Mouse (Mus musculus): Measurements from ENCODE around the gene Acads. TPM values are rescaled to one million over a fixed set of nuclear protein-coding genes. Genes with fewer than 3 reads are reported as not detected.

Acads gene
- polyA plus RNA-seq, 1 experiment, result 95.9 TPM

- 90% methylated on average over 8 of the region's 8 CpGs for WGBS
- TF ChIP-seq CTCF (IDR thresholded peaks at IDR 0.05; ENCODE audit: extremely low read depth, insufficient read length, insufficient replicate concordance, low read depth, low read length) (no peak), POLR2A (IDR thresholded peaks at IDR 0.05; ENCODE audit: low read depth, low read length) (no peak)
- peaks cover 11% of the 10 kb centered on the region for H3K4me1 ChIP-seq (ENCODE audit: control insufficient read depth, insufficient read depth, insufficient read length, low read length)
- H3K36me3 ChIP-seq (ENCODE audit: control insufficient read depth, insufficient read depth, low read length), result peaks cover 74% of the 10 kb centered on the region
- H3K27me3 ChIP-seq (ENCODE audit: control insufficient read depth, insufficient read depth, low read length), result no peaks in the 10 kb centered on the region
- H3K4me3 ChIP-seq (ENCODE audit: low read depth, low read length), result no peak overlapping the region
- no peak overlapping the region for H3K27ac ChIP-seq (ENCODE audit: insufficient read depth, low read depth, low read length)
Measured at GRCm38 (mm10) chr5:115148378-115148777, 29.2 kb upstream of the Acads start.

- TF ChIP-seq CTCF (IDR thresholded peaks at IDR 0.05; ENCODE audit: extremely low read depth, insufficient read length, insufficient replicate concordance, low read depth, low read length) (no peak), POLR2A (IDR thresholded peaks at IDR 0.05; ENCODE audit: low read depth, low read length) (no peak)
- Histone ChIP-seq H3K4me1 (ENCODE audit: control insufficient read depth, insufficient read depth, insufficient read length, low read length) (peaks cover 5% of the 10 kb centered on the region; the same call in 1 of the 2 replicates), H3K4me3 (ENCODE audit: low read depth, low read length) (no peak overlapping the region), H3K36me3 (ENCODE audit: control insufficient read depth, insufficient read depth, low read length) (peaks cover 72% of the 10 kb centered on the region), H3K27ac (ENCODE audit: insufficient read depth, low read depth, low read length) (no peak overlapping the region), H3K27me3 (ENCODE audit: control insufficient read depth, insufficient read depth, low read length) (no peaks in the 10 kb centered on the region)
- 41% methylated on average over 3 of the region's 3 CpGs for WGBS
Measured at GRCm38 (mm10) chr5:115147388-115147787, 28.2 kb upstream of the Acads start.

GRCm38 (mm10) chr5:115146747-115147130 is 27.6 kb upstream of the Acads start:
- peaks cover 68% of the 10 kb centered on the region for H3K36me3 ChIP-seq (ENCODE audit: control insufficient read depth, insufficient read depth, low read length)
- TF ChIP-seq CTCF (IDR thresholded peaks at IDR 0.05; ENCODE audit: extremely low read depth, insufficient read length, insufficient replicate concordance, low read depth, low read length), result no peak
- TF ChIP-seq POLR2A (IDR thresholded peaks at IDR 0.05; ENCODE audit: low read depth, low read length), result no peak
- peaks cover 5% of the 10 kb centered on the region; the same call in 1 of the 2 replicates for H3K4me1 ChIP-seq (ENCODE audit: control insufficient read depth, insufficient read depth, insufficient read length, low read length)
- no peaks in the 10 kb centered on the region for H3K27me3 ChIP-seq (ENCODE audit: control insufficient read depth, insufficient read depth, low read length)
- no peak overlapping the region for H3K27ac ChIP-seq (ENCODE audit: insufficient read depth, low read depth, low read length)
- H3K4me3 ChIP-seq (ENCODE audit: low read depth, low read length), result no peak overlapping the region

GRCm38 (mm10) chr5:115145976-115146746 is 27.0 kb upstream of the Acads start:
- H3K27me3 ChIP-seq (ENCODE audit: control insufficient read depth, insufficient read depth, low read length), result no peaks in the 10 kb centered on the region
- TF ChIP-seq POLR2A (IDR thresholded peaks at IDR 0.05; ENCODE audit: low read depth, low read length), result no peak
- no peak for TF ChIP-seq CTCF (IDR thresholded peaks at IDR 0.05; ENCODE audit: extremely low read depth, insufficient read length, insufficient replicate concordance, low read depth, low read length)
- H3K4me1 ChIP-seq (ENCODE audit: control insufficient read depth, insufficient read depth, insufficient read length, low read length), result 0 out of 2 replicates have a peak, but pooled peaks cover 3% of the 10 kb centered on the region
- peaks cover 64% of the 10 kb centered on the region for H3K36me3 ChIP-seq (ENCODE audit: control insufficient read depth, insufficient read depth, low read length)
- H3K4me3 ChIP-seq (ENCODE audit: low read depth, low read length), result no peak overlapping the region
- no peak overlapping the region for H3K27ac ChIP-seq (ENCODE audit: insufficient read depth, low read depth, low read length)
- 77% methylated on average over 6 of the region's 6 CpGs for whole genome bisulfite sequencing

- Histone ChIP-seq H3K36me3 (ENCODE audit: control insufficient read depth, insufficient read depth, low read length) (peaks cover 56% of the 10 kb centered on the region), H3K4me1 (ENCODE audit: control insufficient read depth, insufficient read depth, insufficient read length, low read length) (0 out of 2 replicates have a peak, but pooled peaks cover 3% of the 10 kb centered on the region), H3K4me3 (ENCODE audit: low read depth, low read length) (no peak overlapping the region), H3K27me3 (ENCODE audit: control insufficient read depth, insufficient read depth, low read length) (no peaks in the 10 kb centered on the region), H3K27ac (ENCODE audit: insufficient read depth, low read depth, low read length) (no peak overlapping the region)
- 75% methylated on average over 11 of the region's 11 CpGs for WGBS
- no peak for TF ChIP-seq CTCF (IDR thresholded peaks at IDR 0.05; ENCODE audit: extremely low read depth, insufficient read length, insufficient replicate concordance, low read depth, low read length)
- no peak for TF ChIP-seq POLR2A (IDR thresholded peaks at IDR 0.05; ENCODE audit: low read depth, low read length)
Measured at GRCm38 (mm10) chr5:115145253-115145968, 26.3 kb upstream of the Acads start.

- no peak overlapping the region for H3K4me3 ChIP-seq (ENCODE audit: low read depth, low read length)
- WGBS, result 80% methylated on average over 6 of the region's 6 CpGs
- TF ChIP-seq CTCF (IDR thresholded peaks at IDR 0.05; ENCODE audit: extremely low read depth, insufficient read length, insufficient replicate concordance, low read depth, low read length), result no peak
- TF ChIP-seq POLR2A (IDR thresholded peaks at IDR 0.05; ENCODE audit: low read depth, low read length), result no peak
- peaks cover 47% of the 10 kb centered on the region for H3K36me3 ChIP-seq (ENCODE audit: control insufficient read depth, insufficient read depth, low read length)
- no peaks in the 10 kb centered on the region for H3K27me3 ChIP-seq (ENCODE audit: control insufficient read depth, insufficient read depth, low read length)
- no peak overlapping the region for H3K27ac ChIP-seq (ENCODE audit: insufficient read depth, low read depth, low read length)
- H3K4me1 ChIP-seq (ENCODE audit: control insufficient read depth, insufficient read depth, insufficient read length, low read length), result 0 out of 2 replicates have a peak, but pooled peaks cover 3% of the 10 kb centered on the region
Measured at GRCm38 (mm10) chr5:115144471-115144870, 25.3 kb upstream of the Acads start.

GRCm38 (mm10) chr5:115143552-115143951 is 24.4 kb upstream of the Acads start:
- Histone ChIP-seq H3K36me3 (ENCODE audit: control insufficient read depth, insufficient read depth, low read length) (peaks cover 40% of the 10 kb centered on the region), H3K4me3 (ENCODE audit: low read depth, low read length) (no peak overlapping the region), H3K4me1 (ENCODE audit: control insufficient read depth, insufficient read depth, insufficient read length, low read length) (0 out of 2 replicates have a peak, but pooled peaks cover 3% of the 10 kb centered on the region), H3K27ac (ENCODE audit: insufficient read depth, low read depth, low read length) (no peak overlapping the region), H3K27me3 (ENCODE audit: control insufficient read depth, insufficient read depth, low read length) (no peaks in the 10 kb centered on the region)
- TF ChIP-seq CTCF (IDR thresholded peaks at IDR 0.05; ENCODE audit: extremely low read depth, insufficient read length, insufficient replicate concordance, low read depth, low read length) (no peak), POLR2A (IDR thresholded peaks at IDR 0.05; ENCODE audit: low read depth, low read length) (no peak)
- 71% methylated on average over 10 of the region's 10 CpGs for WGBS

All from small intestine, adult 2 months (tissue).